ENCODE assay signal across 15 mouse cellular contexts in genomic region chr3:154182987-154183386, GRCm38 (mm10).
DNase-seq lines count a peak whose midpoint lies in the region; ATAC-seq and TF ChIP-seq lines count a peak whose summit lies in the region.
"Had no signal": no experiment of that assay in that cellular context is flagged by ENCODE, and none has a peak within 500 bp of the region (broad histone marks: within the 10 kb centered on the region; RNA-seq: fewer than 3 reads in every experiment).

No protein-coding gene starts in this region.

- H3K36me3 ChIP-seq in limb, embryonic 11.5 days (ENCODE audit: control insufficient read depth, insufficient read depth, low read length), result no peaks in the 10 kb centered on the region
- no peaks in the 10 kb centered on the region for H3K36me3 ChIP-seq in limb, embryonic 10.5 days
- H3K36me3 ChIP-seq in midbrain, postnatal 0 days (ENCODE audit: insufficient read depth, low read length), result no peaks in the 10 kb centered on the region
- H3K36me3 ChIP-seq: liver, embryonic 15.5 days had no signal

- no peaks in the 10 kb centered on the region for H3K27me3 ChIP-seq in limb, embryonic 11.5 days (ENCODE audit: control insufficient read depth, insufficient read depth, low read length)
- H3K27me3 ChIP-seq in limb, embryonic 10.5 days (ENCODE audit: low read depth, poor library complexity, severe bottlenecking), result no peaks in the 10 kb centered on the region
- H3K27me3 ChIP-seq in midbrain, postnatal 0 days (ENCODE audit: insufficient read depth, low read length), result no peaks in the 10 kb centered on the region

- no peak overlapping the region for H3K4me3 ChIP-seq in limb, embryonic 11.5 days (ENCODE audit: low read depth, low read length)
- H3K4me3 ChIP-seq in limb, embryonic 10.5 days, result no peak overlapping the region
- H3K4me3 ChIP-seq in midbrain, postnatal 0 days (ENCODE audit: low read depth, low read length), result no peak overlapping the region
- H3K4me3 ChIP-seq: liver, embryonic 15.5 days; myocyte had no signal

- H3K9me3 ChIP-seq in limb, embryonic 11.5 days (ENCODE audit: control insufficient read depth, low read length), result no peaks in the 10 kb centered on the region
- no peaks in the 10 kb centered on the region for H3K9me3 ChIP-seq in limb, embryonic 10.5 days (replicated peaks)
- H3K9me3 ChIP-seq in midbrain, postnatal 0 days (ENCODE audit: low read length), result no peaks in the 10 kb centered on the region
- H3K9me3 ChIP-seq: liver, embryonic 15.5 days had no signal

- 87% methylated on average over 7 of the region's 7 CpGs for WGBS in limb, embryonic 11.5 days
- WGBS in limb, embryonic 10.5 days, result 89% methylated on average over 7 of the region's 7 CpGs
- 92% methylated on average over 7 of the region's 7 CpGs for WGBS in midbrain, postnatal 0 days

- peak; percentile 17 for DNase-seq in limb, embryonic 11.5 days (ENCODE audit: low spot score)
- DNase-seq in limb, embryonic 10.5 days (ENCODE audit: low spot score), result no peak
- peak; percentile 40 for DNase-seq in CD4-positive helper T cell, adult 2 months (ENCODE audit: low read depth, low spot score)
- peak; percentile 39 to 76 for DNase-seq in monocyte, adult 2 months (ENCODE audit: low read depth in 1 of 2, low spot score in 2 of 2)
- DNase-seq in midbrain, postnatal 0 days (ENCODE audit: low spot score), result no peak
- DNase-seq: adrenal gland, adult 2 months; cerebellum, adult 9-11 months; gastrocnemius, postnatal 25 days; right cerebral cortex, postnatal 4 days had no signal

- no peak overlapping the region for H3K9ac ChIP-seq in limb, embryonic 11.5 days (ENCODE audit: low read length)
- no peak overlapping the region for H3K9ac ChIP-seq in midbrain, postnatal 0 days (replicated peaks; ENCODE audit: low read length, poor library complexity, severe bottlenecking)
- H3K9ac ChIP-seq: hindbrain, embryonic 14.5 days; liver, embryonic 15.5 days had no signal

- no peak for TF ChIP-seq CTCF in midbrain, postnatal 0 days (IDR thresholded peaks at IDR 0.05)

- H3K27ac ChIP-seq in limb, embryonic 11.5 days (replicated peaks; ENCODE audit: low read depth, low read length), result no peak overlapping the region
- H3K27ac ChIP-seq in limb, embryonic 10.5 days, result no peak overlapping the region
- no peak overlapping the region for H3K27ac ChIP-seq in midbrain, postnatal 0 days (ENCODE audit: low read depth, low read length)
- H3K27ac ChIP-seq: hindbrain, embryonic 14.5 days; liver, embryonic 15.5 days; macrophage had no signal

- H3K4me1 ChIP-seq in limb, embryonic 11.5 days (ENCODE audit: control insufficient read depth, insufficient read depth, low read length), result no peaks in the 10 kb centered on the region
- peaks cover 8% of the 10 kb centered on the region for H3K4me1 ChIP-seq in limb, embryonic 10.5 days
- no peaks in the 10 kb centered on the region for H3K4me1 ChIP-seq in midbrain, postnatal 0 days (ENCODE audit: insufficient read depth, low read length)
- H3K4me1 ChIP-seq: liver, embryonic 15.5 days had no signal

- ATAC-seq in limb, embryonic 11.5 days (ENCODE audit: insufficient number of reproducible peaks, low FRiP score, low TSS enrichment, low read depth), result no peak
- peak; percentile 97 for ATAC-seq in common myeloid progenitor, adult 5-6 weeks (replicated peaks; ENCODE audit: low read depth, poor library complexity, severe bottlenecking)
- ATAC-seq in activated CD4-positive, CD25-positive, alpha-beta regulatory T cell, adult 4 months, result no peak
- ATAC-seq in midbrain, postnatal 0 days (ENCODE audit: low FRiP score), result no peak

- no peak overlapping the region for H3K4me2 ChIP-seq in limb, embryonic 11.5 days (ENCODE audit: low read depth, severe bottlenecking)
- no peak overlapping the region for H3K4me2 ChIP-seq in midbrain, postnatal 0 days (ENCODE audit: low read depth, low read length, poor library complexity, severe bottlenecking)
- H3K4me2 ChIP-seq: hindbrain, embryonic 14.5 days; liver, embryonic 15.5 days had no signal

Comparison
In these comparisons a context has a peak if more than half of its experiments do, and no peak if none do; other contexts are left out.
1. DNase-seq: peak in limb, embryonic 11.5 days (single experiment), CD4-positive helper T cell, adult 2 months (single experiment) and monocyte, adult 2 months (2 of 2); none in limb, embryonic 10.5 days (single experiment) and midbrain, postnatal 0 days (single experiment).